Mouse (Mus musculus): ENCODE measurements around the gene Nutf2. TPM values are rescaled to one million over a fixed set of nuclear protein-coding genes. Genes with fewer than 3 reads are reported as not detected.

Gene Nutf2
- total RNA-seq (2023) = 10 to 100 TPM; 20.8 to 35.3 TPM

DNA sequence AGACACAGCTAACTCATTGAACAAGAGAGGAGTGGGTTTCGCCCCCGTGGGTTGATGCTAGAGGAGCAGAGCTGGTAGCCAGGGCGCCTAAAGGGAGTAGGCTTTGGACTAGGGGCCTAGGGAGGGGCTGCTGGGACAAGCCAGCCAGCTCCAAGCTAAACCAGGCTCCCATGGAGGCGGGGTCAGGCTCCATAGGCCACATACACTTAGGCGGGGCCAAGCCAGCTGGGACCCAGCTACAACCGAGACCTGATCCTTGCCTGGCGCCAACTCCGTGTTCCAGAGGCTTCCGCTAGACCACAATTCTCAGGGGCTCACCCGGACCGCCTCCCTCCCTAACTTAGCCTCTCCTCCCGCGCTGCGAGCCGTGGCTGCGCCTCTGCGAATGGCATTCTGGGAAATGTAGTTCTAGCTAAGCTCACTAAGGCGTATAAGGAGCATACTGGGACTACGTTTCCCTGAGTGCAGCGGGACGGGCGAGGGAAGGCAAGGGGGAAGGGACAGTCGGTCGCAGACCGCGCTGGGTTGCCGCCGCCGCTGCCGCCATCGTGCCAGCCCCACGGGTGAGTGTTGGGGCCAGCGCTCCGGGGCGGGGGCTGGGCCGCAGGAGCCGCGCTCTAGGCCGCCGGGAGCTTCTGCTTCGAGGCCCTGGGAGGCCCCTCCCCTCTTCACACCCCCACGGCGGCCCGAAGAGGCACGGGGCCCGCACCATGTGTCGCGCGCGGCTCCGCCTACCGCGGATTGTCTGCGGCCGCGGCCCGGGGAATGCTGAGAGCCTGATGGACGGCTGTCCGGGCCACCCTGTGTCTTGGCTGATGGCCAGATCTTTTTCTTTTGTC, at the start of gene Nutf2:
Gene Nutf2 (plus strand): TSS at position 438 of the 839 bp plus-strand sequence.

DNA sequence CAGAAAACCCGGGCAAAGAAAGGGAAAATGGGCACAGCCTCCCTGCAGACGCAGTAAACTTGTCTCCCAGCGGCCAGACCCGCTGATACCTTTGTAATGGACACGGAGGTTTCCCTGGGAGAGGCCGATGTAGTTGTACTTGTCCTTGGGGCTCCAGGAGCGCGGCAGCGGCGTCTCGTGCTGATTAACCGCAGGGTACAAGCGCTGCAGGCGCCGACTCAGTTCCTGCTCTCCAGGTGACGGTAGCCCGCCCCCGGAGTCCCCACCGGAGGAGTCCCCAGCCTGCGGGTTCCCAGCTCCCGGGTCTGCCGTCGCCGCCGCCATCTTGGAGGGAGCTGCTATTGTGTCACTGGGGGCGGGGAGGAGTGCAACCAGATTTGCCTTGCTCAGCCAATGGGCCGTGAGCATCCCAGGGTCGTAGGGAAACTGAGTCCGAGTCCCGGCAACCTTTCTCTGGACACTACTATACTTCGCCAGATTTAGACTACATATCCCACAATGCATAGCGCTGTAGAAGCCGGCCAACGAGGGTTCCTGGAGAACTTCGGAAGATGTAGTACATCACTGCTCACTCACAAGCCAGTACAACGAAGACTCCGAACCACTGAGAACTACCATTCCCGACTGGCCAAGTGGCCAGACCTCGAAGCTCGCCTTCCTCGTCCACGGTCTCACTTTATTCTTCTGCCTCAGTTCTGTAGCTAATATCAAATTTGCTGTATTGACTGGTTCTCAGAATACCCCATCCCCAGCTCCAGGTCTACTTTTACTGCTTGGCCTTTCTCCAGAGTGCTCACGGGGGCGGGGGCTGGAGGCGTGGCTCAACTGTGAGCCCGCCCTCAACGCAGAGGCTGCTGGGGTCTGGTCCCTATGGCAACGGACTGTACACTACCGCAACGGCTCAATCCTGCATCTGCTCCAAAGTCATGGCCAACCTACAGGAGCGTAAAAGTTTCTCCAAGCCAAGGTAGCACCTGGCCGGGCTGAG, 33.2 kb upstream of the Nutf2 start, which contains the start of the genes Ranbp10 and Tsnaxip1:
Gene Ranbp10 (minus strand): TSS at position 490 of the 988 bp plus-strand sequence.
Gene Tsnaxip1 (plus strand): TSS at position 871 of the 988 bp plus-strand sequence.

DNA sequence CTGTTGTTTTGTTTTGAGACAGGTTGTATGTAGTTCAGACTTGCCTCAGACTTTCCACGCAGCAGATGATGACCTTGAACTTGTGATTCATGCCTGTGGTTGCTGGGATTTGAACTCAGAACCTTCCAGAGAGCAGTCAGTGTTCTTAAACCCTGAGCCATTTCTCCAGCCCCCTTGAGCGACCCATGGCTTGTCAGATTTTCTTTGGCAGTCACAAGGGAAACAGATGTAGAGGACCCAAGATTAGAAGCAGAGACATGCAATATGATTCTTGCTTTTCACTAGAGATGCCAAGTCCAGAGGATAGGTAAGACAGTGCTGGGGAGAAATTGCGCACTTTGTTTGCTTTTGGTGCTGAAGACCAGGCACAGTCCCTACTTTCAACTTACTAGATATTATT, 7.2 kb upstream of the Nutf2 start, which contains the start of gene Cenpt:
Gene Cenpt (minus strand): TSS at position 101 of the 400 bp plus-strand sequence.

GRCm38 (mm10) chr8:105854715-105855216, 5.6 kb upstream of the Nutf2 start, which contains the start of gene Thap11:
Gene Thap11, plus strand, starts transcription at chr8:105855132.

GRCm38 (mm10) chr8:105880754-105881520, 20.6 kb downstream of the Nutf2 start, which contains the start of gene Edc4:
Gene Edc4, plus strand, starts transcription at chr8:105880881.

DNA sequence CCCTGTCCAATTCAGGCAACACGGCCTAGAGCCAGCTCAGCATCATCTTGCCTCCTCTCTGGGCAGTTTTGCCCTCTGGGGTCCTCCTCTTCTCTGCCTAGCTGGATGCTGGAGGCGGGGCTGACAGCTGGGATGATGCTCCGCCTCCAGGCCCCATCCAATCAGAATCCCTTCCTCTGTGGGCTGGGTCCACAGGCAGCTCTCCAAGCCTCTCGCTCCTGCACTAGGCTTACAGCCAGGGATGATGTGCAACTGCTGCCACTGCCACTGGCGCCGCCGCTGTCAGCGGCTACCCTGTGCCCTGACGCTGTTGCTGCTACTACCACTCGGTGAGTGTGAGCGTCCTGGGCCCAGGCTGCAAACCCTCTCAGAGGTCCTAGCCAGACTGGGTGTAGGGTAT, 33.0 kb downstream of the Nutf2 start, which contains the start of gene Nrn1l:
Gene Nrn1l (plus strand): TSS at position 229 of the 400 bp plus-strand sequence.

GRCm38 (mm10) chr8:105900180-105900940, 40.0 kb downstream of the Nutf2 start, which contains the start of gene Pskh1:
Gene Pskh1, plus strand, starts transcription at chr8:105900441.

Other genes starting within 250 kb of the Nutf2 start
- 100 to 1,000 TPM; 148 to 161 TPM for gene Ctcf, start 224.0 kb upstream of the Nutf2 start, total RNA-seq (2023)
- under 1 TPM in 1 of 2 experiments, not detected in 1; 0.99 TPM for gene Agrp, start 223.2 kb upstream of the Nutf2 start, total RNA-seq (2023)
- gene Carmil2, start 174.3 kb upstream of the Nutf2 start, total RNA-seq (2023) = 100 to 1,000 TPM; 131 to 138 TPM
- 10 to 100 TPM; 45.6 to 47.8 TPM for gene Acd, start 159.5 kb upstream of the Nutf2 start, total RNA-seq (2023)
- gene Pard6a, start 159.4 kb upstream of the Nutf2 start, total RNA-seq (2023) = 10 to 100 TPM in 1 of 2 experiments, 1 to 10 TPM in 1; 4.9 to 11.4 TPM
- not detected for gene 4933405L10Rik, start 152.9 kb upstream of the Nutf2 start, total RNA-seq (2023)
- 1 to 10 TPM; 4.2 to 4.6 TPM for gene Enkd1, start 152.4 kb upstream of the Nutf2 start, total RNA-seq (2023)
- gene Gfod2, start 101.9 kb upstream of the Nutf2 start, total RNA-seq (2023) = 10 to 100 TPM in 1 of 2 experiments, 1 to 10 TPM in 1; 7.2 to 10.5 TPM
- 10 to 100 TPM; 67.1 to 69.5 TPM for gene Ranbp10, start 33.2 kb upstream of the Nutf2 start, total RNA-seq (2023)
- gene Tsnaxip1, start 32.8 kb upstream of the Nutf2 start, total RNA-seq (2023) = not detected
- gene Cenpt, start 7.3 kb upstream of the Nutf2 start, total RNA-seq (2023) = 10 to 100 TPM; 21.5 to 22.7 TPM
- 10 to 100 TPM; 23.6 to 24.1 TPM for gene Thap11, start 5.4 kb upstream of the Nutf2 start, total RNA-seq (2023)
- 10 to 100 TPM; 85.5 to 94.7 TPM for gene Edc4, start 20.3 kb downstream of the Nutf2 start, total RNA-seq (2023)
- 1 to 10 TPM; 2.3 to 2.5 TPM for gene Nrn1l, start 33.0 kb downstream of the Nutf2 start, total RNA-seq (2023)
- 10 to 100 TPM; 23.2 TPM for gene Pskh1, start 39.9 kb downstream of the Nutf2 start, total RNA-seq (2023)
- 1 to 10 TPM in 1 of 2 experiments, not detected in 1; 2.9 TPM for gene Ctrl, start 73.3 kb downstream of the Nutf2 start, total RNA-seq (2023)
- gene Psmb10, start 77.9 kb downstream of the Nutf2 start, total RNA-seq (2023) = 100 to 1,000 TPM; 159 to 185 TPM
- under 1 TPM; 0.41 to 0.56 TPM for gene Lcat, start 82.8 kb downstream of the Nutf2 start, total RNA-seq (2023)
- 10 to 100 TPM; 13.5 to 17.9 TPM for gene Slc12a4, start 105.5 kb downstream of the Nutf2 start, total RNA-seq (2023)
- not detected for gene Dpep3, start 118.8 kb downstream of the Nutf2 start, total RNA-seq (2023)
- 10 to 100 TPM; 16.3 to 19.8 TPM for gene Dus2, start 130.8 kb downstream of the Nutf2 start, total RNA-seq (2023)
- gene Dpep2nb, start 145.4 kb downstream of the Nutf2 start, total RNA-seq (2023) = not detected
- gene Ddx28, start 151.3 kb downstream of the Nutf2 start, total RNA-seq (2023) = 1 to 10 TPM; 8.3 to 9.5 TPM
- 100 to 1,000 TPM; 205 to 213 TPM for gene Nfatc3, start 198.3 kb downstream of the Nutf2 start, total RNA-seq (2023)

All from T-cell, adult 66 days (primary cell).